Mouse (Mus musculus) hematopoietic stem cell, adult 5-6 weeks (primary cell): ENCODE measurements around the gene Tulp3. TPM values are rescaled to one million over a fixed set of nuclear protein-coding genes. Genes with fewer than 3 reads are reported as not detected.
"Not testable (repeated sequence)": the region's sequence is repeated elsewhere in the genome, so short reads cannot be mapped to it uniquely, and the experiment has no call there.

Experiments used
- ATAC-seq, 2 experiments: fragments of 125-278 bp in 1 of 2; replicated peaks in 1 of 2; 2 replicates each; pipeline ENCODE4 v1.8.0; 2016 to 2017; ENCODE audit warnings: inconsistent platforms in 2 of 2, mild to moderate bottlenecking in 2 of 2, moderate number of reproducible peaks in 2 of 2, low read depth in 1 of 2, moderate TSS enrichment in 1 of 2; ENCODE audit not compliant: low FRiP score in 2 of 2, poor library complexity in 2 of 2, severe bottlenecking in 2 of 2, insufficient read depth in 1 of 2, low TSS enrichment in 1 of 2
- total RNA-seq: library from RNA; stranded (forward); fragments of 172-1452, 232-1000 nt; gene quantifications from 2 replicates; pipeline ENCODE4 v1.2.3, GENCODE M21; 2017

Tulp3 gene
- total RNA-seq, 1 experiment from 2014 or later, result 1.5 TPM

DNA sequence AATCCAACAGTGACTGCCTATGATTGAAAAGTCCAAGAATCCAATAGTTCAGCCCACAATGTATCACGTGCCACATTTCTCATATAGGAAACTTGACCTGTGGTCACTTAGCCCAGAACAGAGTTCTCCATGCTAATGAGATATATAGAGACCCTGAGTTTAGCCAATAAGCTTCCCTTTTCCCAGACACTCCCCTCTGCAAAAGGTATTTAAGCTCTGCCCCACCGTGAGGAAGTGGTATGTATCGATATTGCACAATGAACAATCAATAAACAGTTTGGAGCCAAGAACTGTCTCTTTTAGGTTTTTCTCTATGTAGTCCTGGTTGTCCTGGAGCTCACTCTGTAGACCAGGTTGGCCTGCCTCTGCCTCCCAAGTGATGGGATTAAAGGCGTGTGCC, 50.9 kb downstream of the Tulp3 start:
- ATAC-seq, result no peak

DNA sequence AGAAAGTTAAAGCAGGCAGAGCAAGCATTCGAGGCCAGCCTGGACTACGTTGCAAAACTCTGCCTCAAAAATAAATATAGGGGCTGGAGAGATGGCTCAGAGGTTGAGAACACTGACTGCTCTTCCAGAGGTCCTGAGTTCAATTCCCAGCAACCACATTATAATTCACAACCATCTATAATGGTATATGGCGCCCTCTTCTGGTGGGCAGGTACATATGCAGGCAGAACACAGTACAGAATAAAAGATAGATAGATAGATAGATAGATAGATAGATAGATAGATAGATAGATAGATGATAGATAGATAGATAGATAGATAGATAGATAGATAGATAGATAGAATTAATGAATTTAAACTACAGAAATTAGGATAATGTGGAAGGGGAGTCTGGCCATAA, 53.0 kb downstream of the Tulp3 start:
- ATAC-seq, result not testable (repeated sequence)

DNA sequence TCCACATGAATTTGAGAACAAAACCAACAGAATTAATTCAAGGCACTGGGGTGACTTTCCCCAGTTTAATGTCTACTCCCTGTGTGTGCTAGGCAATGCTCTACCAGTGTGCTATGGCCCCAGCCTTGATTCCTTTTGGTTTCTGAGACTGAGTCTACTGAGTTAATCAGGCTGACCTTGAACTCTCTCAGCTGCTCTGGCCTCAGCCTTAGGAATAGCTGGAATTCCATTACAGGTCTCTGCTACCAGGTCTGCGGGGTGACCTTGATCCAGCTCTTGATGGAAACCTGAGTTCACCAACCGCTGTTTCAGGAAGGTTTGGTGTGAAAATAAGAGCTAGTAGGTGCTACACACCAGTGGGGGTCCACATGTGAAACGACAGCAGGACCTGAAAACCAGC, 53.8 kb downstream of the Tulp3 start:
- ATAC-seq, result no peak

DNA sequence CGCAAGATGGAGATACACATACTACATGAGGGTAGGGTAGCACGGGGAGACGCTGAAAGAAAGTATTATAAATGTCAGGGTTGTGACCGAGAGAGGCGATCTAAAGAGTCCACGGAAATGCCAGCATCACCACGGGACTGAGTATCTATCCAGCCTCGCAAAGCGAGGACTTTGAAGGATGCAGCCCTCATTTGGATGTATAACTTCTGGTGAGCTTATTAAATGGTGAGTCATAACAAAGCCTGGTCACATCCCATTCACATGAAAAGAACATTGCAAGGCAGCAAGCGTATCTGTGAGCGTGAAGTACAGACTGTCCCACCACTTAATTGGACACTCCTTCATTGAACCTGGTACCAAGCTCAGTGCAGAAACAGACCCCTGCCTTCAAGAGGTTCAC, 54.2 kb downstream of the Tulp3 start:
- no peak for ATAC-seq

DNA sequence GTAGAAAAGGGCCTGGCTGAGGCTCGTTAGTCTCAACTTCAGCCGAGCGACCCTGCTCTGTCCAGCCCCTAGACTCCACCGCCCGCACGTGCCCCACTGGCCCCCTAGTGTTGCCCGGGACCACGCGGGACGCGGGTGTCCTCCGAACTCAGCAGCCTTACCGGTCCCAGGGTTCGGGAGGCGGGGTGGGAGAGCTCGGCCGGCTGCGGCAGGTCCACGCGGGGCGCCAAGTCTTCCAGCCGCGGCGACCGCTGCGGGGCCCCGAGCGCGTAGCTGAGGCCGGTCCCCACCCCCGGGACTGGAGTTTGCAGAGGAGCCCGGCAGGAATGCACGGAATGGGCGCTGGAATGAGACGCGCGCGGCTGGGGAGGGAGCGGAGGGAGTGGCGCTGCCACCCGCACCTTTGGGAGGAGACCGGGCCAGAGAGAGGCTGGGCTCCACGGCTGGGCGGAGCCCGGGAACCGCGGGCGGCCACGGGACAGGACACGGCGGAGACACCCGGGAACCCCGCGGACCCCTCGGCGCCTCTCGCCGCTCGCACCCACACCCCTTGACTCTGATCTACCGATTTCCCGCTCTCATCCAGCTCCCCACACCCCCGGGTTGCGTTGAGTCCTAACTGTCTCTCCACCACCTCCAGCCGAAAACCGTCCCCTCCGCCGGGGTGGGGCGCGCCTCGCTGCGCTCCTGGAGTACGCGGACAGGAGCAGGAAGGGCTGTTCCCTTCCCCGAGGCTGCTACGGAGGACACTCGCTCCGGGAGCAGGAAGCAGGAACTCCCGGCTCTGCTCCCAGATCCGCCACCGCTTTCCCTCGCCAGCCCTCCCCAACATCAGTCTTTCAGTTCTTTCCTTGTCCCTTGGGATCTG, 55.3 kb downstream of the Tulp3 start, which contains the start of gene Tead4:
Tead4 (minus strand) TSS at position 690 of the 868 bp plus-strand sequence.
- ATAC-seq, result peak; percentile 50 to 51; a peak in 2 of 4 replicates

DNA sequence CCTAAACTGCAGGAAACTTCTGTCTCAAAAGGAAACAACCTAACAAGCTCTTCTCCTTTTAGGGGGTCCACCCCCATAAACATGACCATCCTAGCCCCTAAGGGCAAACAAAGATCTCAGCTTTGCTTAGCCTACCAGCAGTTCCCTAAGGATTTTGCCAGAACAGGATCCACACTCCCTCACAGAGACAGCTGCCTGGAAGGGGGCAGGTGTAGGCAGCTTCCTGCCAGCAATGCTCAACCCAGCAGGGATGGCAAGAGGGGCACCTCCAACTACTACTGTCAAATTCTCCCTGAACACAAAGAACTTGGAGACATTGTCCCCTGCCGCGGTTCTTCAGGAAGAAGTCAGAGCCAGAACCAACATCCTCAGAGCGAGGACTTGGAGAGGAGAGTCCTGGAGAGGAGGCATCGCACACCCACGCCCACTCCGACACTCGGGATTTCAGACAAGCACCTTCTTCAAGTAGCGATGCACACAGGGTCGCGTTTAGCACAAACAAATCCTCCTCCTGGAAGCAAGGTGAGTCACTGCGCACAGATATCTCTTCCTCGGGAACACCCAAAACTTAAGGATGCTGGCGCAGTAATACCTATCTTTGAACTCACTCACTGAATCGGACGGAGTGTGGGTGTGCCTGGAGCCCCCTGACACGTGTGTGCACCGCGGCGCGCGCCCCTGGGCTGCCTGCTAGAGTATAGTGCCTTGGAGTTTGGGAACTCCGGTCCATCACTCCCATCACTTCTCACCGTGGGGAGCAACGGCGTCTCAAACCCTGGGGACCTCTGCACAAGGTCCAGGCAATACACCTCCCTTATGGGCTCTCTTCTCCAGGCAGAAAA, 56.1 kb downstream of the Tulp3 start:
- ATAC-seq, result 0 out of 4 replicates have a peak, but pooled peaks of 1 of the 2 experiments have one; percentile 14

DNA sequence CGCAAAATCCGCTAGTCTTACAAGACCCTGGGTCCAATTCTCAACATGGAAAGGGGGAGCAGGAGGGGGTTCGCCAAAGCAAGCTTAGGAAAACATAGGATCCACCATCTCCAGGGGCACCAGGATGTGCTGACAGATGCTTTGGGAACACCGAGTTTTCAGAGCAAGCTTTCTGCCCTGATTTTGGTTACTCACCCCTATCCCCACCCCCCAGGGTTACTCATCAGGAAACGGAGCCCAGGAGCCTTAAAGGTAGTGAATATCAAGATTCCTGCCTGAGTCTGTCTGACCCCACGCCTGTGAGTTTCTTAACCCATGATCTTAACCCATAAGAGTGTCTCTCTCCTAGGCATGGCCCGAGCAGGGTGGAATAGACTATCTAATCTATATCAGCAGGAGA, 57.4 kb downstream of the Tulp3 start:
- ATAC-seq, result no peak

DNA sequence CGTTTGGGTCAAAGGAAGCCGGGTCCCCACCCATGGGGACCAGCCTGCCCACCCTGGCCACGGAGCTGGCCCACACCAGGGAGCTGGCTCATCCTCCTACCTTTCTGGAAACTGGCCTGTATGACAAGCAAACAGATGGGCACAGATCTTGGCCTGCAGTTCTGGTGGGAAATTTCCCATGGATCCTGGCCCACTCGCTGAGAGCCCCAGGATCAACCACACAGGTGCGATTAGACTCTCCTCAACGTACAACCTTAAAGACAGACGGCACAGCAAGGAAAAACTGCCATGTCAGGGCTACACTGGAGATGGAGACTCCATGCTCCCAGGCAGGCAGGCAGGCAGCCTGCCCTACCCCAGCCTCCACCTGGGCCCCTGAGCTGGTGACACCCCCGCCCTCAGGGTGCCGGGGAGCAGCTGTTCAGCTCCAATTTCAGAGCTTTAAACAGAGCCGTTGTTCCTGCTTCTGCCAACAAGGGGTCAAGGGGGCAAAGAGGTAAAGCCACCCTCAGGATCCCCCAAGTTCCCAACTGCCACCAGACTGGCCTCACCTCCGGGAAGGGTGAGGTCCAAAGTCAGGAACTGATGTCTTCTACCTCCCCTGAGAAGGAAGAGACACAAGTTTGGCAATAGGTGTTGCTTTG, 58.8 kb downstream of the Tulp3 start:
- ATAC-seq, result no peak

DNA sequence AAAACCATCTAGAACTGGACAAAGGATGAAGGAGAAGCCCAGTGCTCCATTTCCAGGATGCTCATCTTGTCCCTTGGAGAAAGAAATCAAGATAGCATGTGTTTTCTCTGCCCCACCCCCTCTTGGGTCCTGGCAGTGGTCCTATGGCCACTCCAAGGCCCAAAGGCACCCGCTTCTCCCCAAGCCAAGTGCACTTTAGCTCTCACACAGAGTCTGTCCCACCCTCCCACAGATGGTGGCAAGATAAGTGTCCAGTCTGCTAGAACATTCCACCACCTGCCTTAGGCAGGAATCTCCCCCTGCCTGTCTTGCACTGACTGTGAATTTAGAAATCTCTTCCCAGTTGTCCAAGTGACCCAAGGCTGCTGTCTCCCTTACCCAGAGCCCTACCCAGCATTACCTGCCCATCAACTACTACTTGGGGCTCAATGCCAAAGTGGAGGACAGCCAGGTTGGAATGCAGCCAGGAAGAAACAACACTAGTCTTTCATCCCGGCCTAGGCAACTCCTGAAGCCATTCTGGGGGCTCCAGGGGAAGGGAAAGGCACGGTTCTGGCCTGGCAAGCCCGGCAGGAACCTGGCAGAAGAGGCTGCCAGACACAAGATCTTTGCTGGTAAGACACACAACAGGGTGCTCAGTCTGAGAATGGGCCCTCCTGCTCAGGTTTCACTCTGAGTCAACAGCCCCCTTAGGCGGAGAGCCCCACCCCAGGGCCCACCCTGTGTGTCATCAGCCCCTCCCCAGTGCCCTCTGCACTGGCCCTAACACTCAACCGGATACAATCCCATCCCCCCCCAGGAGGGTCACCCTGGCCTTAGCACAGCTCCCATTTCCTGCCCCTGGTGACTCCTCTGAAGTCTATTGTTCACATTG, 59.5 kb downstream of the Tulp3 start:
- no peak for ATAC-seq

DNA sequence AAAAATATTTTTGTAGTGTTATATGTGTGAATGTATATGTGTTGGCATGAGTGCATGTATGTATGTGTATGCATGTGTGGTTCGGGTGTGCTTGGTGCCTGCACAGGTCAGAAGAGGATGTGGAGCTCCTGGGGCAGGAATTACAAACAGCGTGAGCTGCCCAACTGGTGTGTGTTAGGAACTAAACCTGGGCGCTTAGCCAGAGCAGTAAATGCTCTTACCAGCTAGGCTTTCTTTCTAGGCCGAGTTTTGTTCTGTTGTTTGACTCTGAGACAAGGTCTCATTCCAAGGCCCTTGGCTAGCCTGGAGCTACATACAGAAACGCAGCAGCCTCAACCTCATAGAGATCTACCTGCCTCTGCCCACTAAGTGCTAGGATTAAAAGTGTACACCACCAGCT, 64.4 kb downstream of the Tulp3 start:
- no peak for ATAC-seq

DNA sequence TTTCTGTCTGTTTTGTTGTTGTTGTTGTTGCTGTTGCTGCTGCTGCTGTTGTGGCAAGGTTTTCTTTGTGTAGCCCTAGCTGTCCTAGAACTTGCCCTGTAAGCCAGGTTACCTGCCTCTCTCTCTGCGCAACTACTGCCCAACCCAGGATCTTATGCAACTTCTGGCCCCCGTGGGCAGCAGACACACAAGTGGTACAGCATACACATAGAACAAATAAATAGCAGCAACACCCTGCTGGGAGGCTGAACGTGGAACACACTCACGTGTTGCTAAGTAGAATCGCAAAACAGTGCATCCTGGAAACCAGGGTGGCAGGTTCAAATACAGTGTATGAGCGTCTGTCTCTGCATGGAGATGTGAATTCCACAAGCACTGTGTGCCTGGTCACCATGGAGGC, 67.0 kb downstream of the Tulp3 start:
- no peak for ATAC-seq

DNA sequence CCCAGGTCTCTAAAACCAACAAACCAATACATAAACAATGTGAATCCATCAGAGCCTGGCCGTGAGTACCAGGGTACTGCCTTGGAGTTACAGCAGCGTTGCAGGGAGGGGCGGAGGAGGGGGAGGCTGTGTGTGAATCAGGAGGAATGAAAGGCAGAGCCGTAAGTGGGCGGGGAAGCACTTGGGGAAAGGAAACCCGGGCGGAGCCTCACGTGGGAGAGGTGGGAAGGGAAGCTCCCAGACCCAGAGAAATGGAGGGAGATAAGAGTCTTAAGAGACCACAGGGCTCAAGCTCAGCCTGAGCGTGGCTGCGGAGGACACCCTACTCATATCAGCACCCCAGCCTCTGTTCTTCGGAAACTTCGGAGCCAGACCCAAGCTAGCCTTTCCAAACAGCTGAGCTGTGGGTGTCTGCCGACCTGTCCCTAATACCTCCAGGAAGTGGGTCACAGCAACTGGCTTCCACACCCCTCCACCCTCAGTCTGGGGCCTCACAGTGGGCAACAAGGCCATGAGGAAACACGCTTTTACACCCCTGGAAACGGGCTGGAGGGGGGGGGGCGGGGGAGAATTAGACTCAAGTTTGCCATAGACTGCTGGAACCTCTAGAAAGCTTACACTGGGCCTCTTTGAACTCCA, 69.7 kb downstream of the Tulp3 start:
- ATAC-seq, result peak; percentile 78 to 79

DNA sequence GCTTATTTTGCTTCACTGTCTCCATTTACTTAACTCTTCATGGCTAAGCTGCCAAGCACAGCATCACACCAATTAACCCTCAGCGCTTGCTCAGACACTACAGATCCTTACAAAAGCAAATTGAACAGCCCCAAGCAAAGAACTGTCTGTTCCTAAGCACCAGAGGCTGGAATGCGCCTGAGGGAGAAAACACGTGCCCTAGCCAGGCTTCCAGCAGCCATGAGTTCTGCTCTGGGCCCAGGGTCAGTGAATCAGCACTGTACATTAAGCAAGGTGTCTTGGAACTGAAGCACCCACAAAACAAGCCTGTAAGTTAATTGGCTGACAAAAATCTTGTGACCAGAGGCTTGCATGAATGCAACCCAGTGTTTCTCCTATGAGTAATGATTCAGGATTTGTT, 73.5 kb downstream of the Tulp3 start:
- no peak for ATAC-seq

DNA sequence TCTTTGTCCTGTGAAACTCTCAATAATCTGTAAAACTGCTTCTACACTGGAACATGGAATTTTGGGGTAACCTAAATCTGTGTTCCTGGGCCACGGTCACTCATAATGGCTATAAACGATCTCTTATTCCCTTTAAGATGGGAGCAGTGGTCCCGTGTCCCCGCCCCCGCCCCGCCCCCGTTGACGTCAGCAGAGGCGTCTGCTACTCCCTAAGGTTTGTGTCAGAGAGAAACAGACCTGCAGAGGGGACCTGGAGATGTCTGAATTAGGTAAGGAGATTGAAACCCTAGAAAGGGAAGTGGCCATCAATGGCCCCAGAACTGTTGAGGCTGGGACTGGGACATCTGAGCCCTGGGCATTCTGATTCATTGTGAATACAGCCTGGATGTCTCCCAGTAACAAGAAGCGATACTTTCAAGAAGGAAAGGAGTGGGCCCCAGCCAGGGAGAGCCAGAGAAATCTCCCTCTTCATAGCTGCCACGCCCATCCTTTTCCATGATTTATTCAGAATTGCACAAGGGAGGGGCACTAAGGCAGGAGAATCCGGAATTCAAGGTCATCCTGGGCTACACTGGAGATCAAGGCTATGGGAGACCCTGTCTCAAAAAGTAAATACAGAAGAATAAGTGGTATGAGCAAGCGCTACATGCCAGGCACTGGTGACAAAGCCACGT, 75.0 kb downstream of the Tulp3 start:
- no peak for ATAC-seq

DNA sequence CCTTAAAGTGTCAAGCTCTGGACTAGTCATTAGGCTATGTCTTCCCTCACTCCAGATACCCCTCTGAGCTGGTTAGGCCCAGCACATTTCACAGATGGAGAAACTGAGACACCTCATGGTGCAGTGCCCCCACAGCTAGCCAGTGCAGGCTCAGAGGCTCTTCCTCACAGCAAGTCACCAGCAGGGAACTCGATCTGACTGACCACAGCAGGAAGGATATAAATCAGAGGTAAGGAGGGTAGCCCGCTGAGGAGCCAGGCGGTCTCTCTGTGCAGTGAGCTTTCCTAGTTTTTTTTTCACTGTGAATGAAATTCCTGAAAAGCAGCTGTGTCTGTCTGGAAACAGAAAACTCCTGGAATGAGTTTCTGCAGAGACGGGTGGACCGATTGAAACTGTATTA, 76.0 kb downstream of the Tulp3 start:
- no peak for ATAC-seq

DNA sequence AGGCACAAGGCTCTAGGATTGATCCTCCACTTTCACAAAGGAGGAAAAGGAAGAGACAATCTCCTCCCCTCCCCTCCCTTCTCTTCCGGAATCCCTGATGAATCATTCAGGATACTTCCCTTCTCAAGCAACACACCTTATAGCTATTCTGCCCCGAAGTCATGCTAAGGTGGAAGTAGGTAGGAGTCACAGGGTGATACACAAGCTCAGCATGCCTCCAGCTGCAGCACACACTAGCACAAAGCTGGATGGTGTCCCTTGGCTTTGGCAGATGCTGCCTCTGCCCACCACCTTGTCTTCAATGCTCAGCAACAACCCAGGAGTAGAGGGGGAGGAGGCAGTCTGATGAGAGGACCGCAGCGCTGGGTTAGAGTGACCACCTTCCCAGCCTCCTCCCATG, 76.6 kb downstream of the Tulp3 start:
- no peak for ATAC-seq
